Mouse (Mus musculus) lung, postnatal 0 days (tissue): Measurements from ENCODE around the gene Il9r. TPM values are rescaled to one million over a fixed set of nuclear protein-coding genes. Genes with fewer than 3 reads are reported as not detected.
A peak's percentile ranks its signal among the peaks of the same experiment; 100 is the strongest.

Experiments used
- ATAC-seq: fragments of 200-750 bp; cut with Nextera tagmentation; 2 replicates; pipeline ENCODE4 v1.8.0; 2017; ENCODE audit warnings: moderate library complexity
- DNase-seq: peaks from one replicate; pipeline ENCODE4 v3.0.0-alpha.2; 2016; ENCODE audit warnings: low spot score
- H3K27ac ChIP-seq: fragments of 300-500 bp; sonication (generic); 2 replicates; pipeline ENCODE4 v1.5.1; 2014; ENCODE audit warnings: antibody characterized with exemption, mild to moderate bottlenecking, low read length, mixed read lengths
- H3K27me3 ChIP-seq: fragments of 300-500 bp; sonication (generic); replicated peaks from 2 replicates; pipeline ENCODE4 v1.6.1; 2014; ENCODE audit warnings: low read length, mixed read lengths; ENCODE audit not compliant: insufficient read depth
- H3K36me3 ChIP-seq: fragments of 300-500 bp; sonication (generic); 2 replicates; pipeline ENCODE4 v1.6.1; 2014; ENCODE audit warnings: low read length, mixed read lengths; ENCODE audit not compliant: insufficient read depth
- H3K4me1 ChIP-seq: fragments of 300-500 bp; sonication (generic); 2 replicates; pipeline ENCODE4 v1.6.1; 2014; ENCODE audit warnings: antibody characterized with exemption, low read depth, low read length, mixed read lengths; ENCODE audit not compliant: insufficient read depth
- H3K4me2 ChIP-seq: fragments of 300-500 bp; sonication (generic); replicated peaks from 2 replicates; pipeline ENCODE4 v1.6.1; 2014; ENCODE audit warnings: low read depth, mild to moderate bottlenecking, low read length, moderate library complexity, mixed read lengths
- H3K4me3 ChIP-seq: fragments of 300-500 bp; sonication (generic); 2 replicates; pipeline ENCODE4 v1.5.1; 2014; ENCODE audit warnings: low read depth, low read length
- H3K9ac ChIP-seq: fragments of 300-500 bp; sonication (generic); replicated peaks from 2 replicates; pipeline ENCODE4 v1.6.1; 2014; ENCODE audit warnings: low read depth, mild to moderate bottlenecking
- H3K9me3 ChIP-seq: fragments of 300-500 bp; sonication (generic); 2 replicates; pipeline ENCODE4 v1.6.1; 2016; ENCODE audit warnings: low read length, mixed read lengths
- CTCF ChIP-seq: IDR thresholded peaks from 2 replicates; pipeline ENCODE4 v1.5.1; 2016; ENCODE audit warnings: antibody characterized with exemption, mild to moderate bottlenecking
- EP300 ChIP-seq: IDR thresholded peaks from 2 replicates; pipeline ENCODE4 v1.6.1; 2016; ENCODE audit warnings: antibody characterized with exemption, mild to moderate bottlenecking, control low read depth
- WGBS: fragments of 180-500 bp; shearing (Covaris S2); extraction: QIAGEN DNeasy Blood & Tissue Kit; methylation state at CpG from one replicate; pipeline ENCODE4 v1.1.7; 2014; 5-methylcytosine and 5-hydroxymethylcytosine counted together
- polyA plus RNA-seq: library from polyadenylated mRNA; unstranded; fragments of >200 nt; fragmentation: Nextera tagmentation; extraction: Ambion mirVana; gene quantifications from 2 replicates; pipeline ENCODE4 v1.2.1, GENCODE M21; 2015

The Il9r gene
- polyA plus RNA-seq, 1 experiment from 2014 or later, result 0.05 TPM

- TF ChIP-seq CTCF, result no peak; the same call in 1 of the 2 replicates
- TF ChIP-seq EP300, result no peak
- Histone ChIP-seq H3K27ac (no peak overlapping the region), H3K9me3 (no peaks in the 10 kb centered on the region), H3K9ac (no peak overlapping the region), H3K4me3 (no peak overlapping the region), H3K4me1 (peaks cover 7% of the 10 kb centered on the region), H3K4me2 (no peak overlapping the region), H3K27me3 (no peaks in the 10 kb centered on the region), H3K36me3 (0 out of 2 replicates have a peak, but pooled peaks cover 5% of the 10 kb centered on the region)
- DNase-seq (no peak), ATAC-seq (no peak)
- 76% methylated on average over 4 of the region's 4 CpGs for WGBS
These were observed 30.1 kb upstream of the Il9r start for GRCm38 (mm10) chr11:32230220-32230619.

- TF ChIP-seq CTCF (no peak), EP300 (no peak)
- Histone ChIP-seq H3K36me3 (0 out of 2 replicates have a peak, but pooled peaks cover 5% of the 10 kb centered on the region), H3K27me3 (no peaks in the 10 kb centered on the region), H3K27ac (no peak overlapping the region), H3K9me3 (no peaks in the 10 kb centered on the region), H3K4me3 (no peak overlapping the region), H3K4me1 (peaks cover 20% of the 10 kb centered on the region), H3K9ac (no peak overlapping the region), H3K4me2 (no peak overlapping the region)
- ATAC-seq (no peak), DNase-seq (no peak)
- WGBS, result 94% methylated on average over 3 of the region's 3 CpGs
These were observed 28.3 kb upstream of the Il9r start for GRCm38 (mm10) chr11:32228292-32228845.

DNA sequence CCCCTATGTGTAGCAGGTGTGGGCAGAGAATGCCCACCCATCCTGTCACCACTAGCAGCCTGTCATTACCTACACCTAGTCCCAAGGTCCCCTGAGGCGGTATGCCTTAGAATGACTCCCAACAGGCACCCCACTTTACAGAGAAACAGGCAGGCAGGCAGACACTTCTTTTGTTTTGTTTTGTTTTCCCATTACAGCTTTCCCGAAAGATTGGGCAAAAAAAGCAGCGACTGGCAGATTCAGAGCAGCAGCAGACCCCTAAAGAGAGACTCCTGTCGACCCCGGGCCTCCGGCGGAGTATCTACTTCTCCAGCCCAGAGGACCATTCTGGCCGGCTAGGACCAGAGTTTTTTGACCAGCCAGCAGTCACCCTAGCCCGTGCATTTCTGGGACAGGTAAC, 27.5 kb upstream of the Il9r start:
- Histone ChIP-seq H3K27ac (no peak overlapping the region), H3K36me3 (0 out of 2 replicates have a peak, but pooled peaks cover 5% of the 10 kb centered on the region), H3K4me1 (peaks cover 26% of the 10 kb centered on the region), H3K9me3 (no peaks in the 10 kb centered on the region), H3K9ac (no peak overlapping the region), H3K27me3 (no peaks in the 10 kb centered on the region), H3K4me3 (no peak overlapping the region), H3K4me2 (peak overlapping the region; percentile 80; the same call in 1 of the 2 replicates)
- ATAC-seq, result no peak
- WGBS, result 90% methylated on average over 9 of the region's 9 CpGs
- DNase-seq, result no peak
- TF ChIP-seq EP300 (no peak), CTCF (no peak)

DNA sequence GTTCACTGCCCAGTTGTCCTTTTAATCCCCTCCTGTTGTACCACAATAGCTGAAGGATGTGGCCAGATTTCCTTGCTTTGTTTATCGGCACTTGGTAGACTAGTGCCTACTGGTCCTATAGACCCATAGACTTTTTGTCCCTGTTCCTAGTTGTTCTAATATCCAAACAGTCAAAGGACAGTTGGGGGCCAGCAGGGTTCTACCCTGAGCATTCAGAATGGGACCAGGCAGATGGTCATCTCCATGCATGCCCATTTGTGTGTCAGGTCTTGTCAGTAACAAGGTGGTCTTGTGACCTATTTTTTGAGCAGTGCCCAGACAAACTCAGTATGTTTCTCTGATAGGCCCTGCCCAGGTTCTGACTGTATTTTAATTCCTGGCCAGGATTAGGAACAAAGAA, 27.0 kb upstream of the Il9r start:
- Histone ChIP-seq H3K9me3 (no peaks in the 10 kb centered on the region), H3K4me2 (peak overlapping the region; percentile 80), H3K4me1 (peaks cover 30% of the 10 kb centered on the region), H3K4me3 (peak overlapping the region; percentile 61), H3K27me3 (no peaks in the 10 kb centered on the region), H3K9ac (peak overlapping the region; percentile 81), H3K36me3 (0 out of 2 replicates have a peak, but pooled peaks cover 5% of the 10 kb centered on the region), H3K27ac (peak overlapping the region; percentile 96)
- no peak for ATAC-seq
- TF ChIP-seq EP300, result no peak
- TF ChIP-seq CTCF, result no peak
- WGBS, result 30% methylated on average over 1 of the region's 1 CpGs
- DNase-seq, result no peak

GRCm38 (mm10) chr11:32226124-32226871, 26.2 kb upstream of the Il9r start, which contains the start of gene Mpg:
TSS of gene Mpg (plus strand) at chr11:32226505.
- 3% methylated on average over 46 of the region's 47 CpGs for WGBS
- H3K9ac ChIP-seq, result peak within 1 kb of the TSS; percentile 81
- peak within 1 kb of the TSS; percentile 80 for H3K4me2 ChIP-seq
- H3K27ac ChIP-seq, result peak within 1 kb of the TSS; percentile 96
- DNase-seq, result peak; percentile 94
- no peaks in the 10 kb centered on the region for H3K9me3 ChIP-seq
- peak; percentile 72 for ATAC-seq
- peak within 1 kb of the TSS; percentile 61 for H3K4me3 ChIP-seq
- H3K27me3 ChIP-seq, result no peaks in the 10 kb centered on the region
- peaks cover 30% of the 10 kb centered on the region for H3K4me1 ChIP-seq
- 0 out of 2 replicates have a peak, but pooled peaks cover under 1% of the 10 kb centered on the region for H3K36me3 ChIP-seq
- TF ChIP-seq CTCF, result no peak
- peak; percentile 17; the same call in 1 of the 2 replicates for TF ChIP-seq EP300
